Mouse (Mus musculus): Measurements from ENCODE around the gene Slc37a1. TPM values are rescaled to one million over a fixed set of nuclear protein-coding genes. Genes with fewer than 3 reads are reported as not detected.

The Slc37a1 gene
- polyA plus RNA-seq, 1 experiment from 2014 or later = 3.3 TPM

GRCm38 (mm10) chr17:31325451-31326219 is 39.0 kb downstream of the Slc37a1 start:
- H3K27ac ChIP-seq = no peak overlapping the region
- WGBS = 65% methylated on average over 13 of the region's 13 CpGs
- no peaks in the 10 kb centered on the region for H3K9me3 ChIP-seq
- no peaks in the 10 kb centered on the region for H3K27me3 ChIP-seq
- ATAC-seq (ENCODE audit: insufficient number of reproducible peaks, low FRiP score, low TSS enrichment, low read depth) = no peak
- no peak overlapping the region for H3K4me3 ChIP-seq
- peaks cover 8% of the 10 kb centered on the region; the same call in 1 of the 2 replicates for H3K4me1 ChIP-seq
- H3K36me3 ChIP-seq = no peaks in the 10 kb centered on the region
- no peak overlapping the region for H3K4me2 ChIP-seq
- H3K9ac ChIP-seq = no peak overlapping the region

- Histone ChIP-seq H3K9me3 (no peaks in the 10 kb centered on the region), H3K4me3 (no peak overlapping the region), H3K4me1 (peaks cover 8% of the 10 kb centered on the region; the same call in 1 of the 2 replicates), H3K27ac (no peak overlapping the region), H3K9ac (no peak overlapping the region), H3K27me3 (no peaks in the 10 kb centered on the region), H3K36me3 (no peaks in the 10 kb centered on the region), H3K4me2 (no peak overlapping the region)
- 40% methylated on average over 9 of the region's 9 CpGs for WGBS
- ATAC-seq (ENCODE audit: insufficient number of reproducible peaks, low FRiP score, low TSS enrichment, low read depth) = no peak
Measured at GRCm38 (mm10) chr17:31326220-31326852, 39.7 kb downstream of the Slc37a1 start.

DNA sequence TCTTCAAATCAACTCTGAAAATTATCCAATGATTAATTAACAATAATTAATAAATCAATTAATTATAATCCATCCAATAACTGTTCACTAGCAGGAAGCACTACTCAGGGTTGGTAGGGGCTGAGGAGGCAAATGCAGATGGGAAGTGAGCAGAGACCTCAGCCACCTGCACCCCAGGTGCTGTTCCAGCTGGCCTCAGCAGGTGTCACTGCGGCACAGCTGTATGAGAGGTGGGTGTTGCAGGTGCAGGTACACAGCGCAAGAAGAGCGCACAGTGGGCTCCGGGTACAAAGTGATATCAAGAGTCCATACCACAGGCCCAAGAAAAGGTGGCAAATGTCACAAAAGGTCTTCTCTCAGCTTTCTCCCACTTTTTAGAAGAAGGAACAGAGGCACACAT is 41.9 kb downstream of the Slc37a1 start:
- Histone ChIP-seq H3K27ac (no peak overlapping the region), H3K4me2 (no peak overlapping the region), H3K9ac (no peak overlapping the region), H3K27me3 (no peaks in the 10 kb centered on the region), H3K36me3 (no peaks in the 10 kb centered on the region), H3K4me3 (no peak overlapping the region), H3K4me1 (peaks cover 3% of the 10 kb centered on the region; the same call in 1 of the 2 replicates), H3K9me3 (no peaks in the 10 kb centered on the region)
- no peak for ATAC-seq (ENCODE audit: insufficient number of reproducible peaks, low FRiP score, low TSS enrichment, low read depth)
- WGBS = 52% methylated on average over 4 of the region's 4 CpGs

DNA sequence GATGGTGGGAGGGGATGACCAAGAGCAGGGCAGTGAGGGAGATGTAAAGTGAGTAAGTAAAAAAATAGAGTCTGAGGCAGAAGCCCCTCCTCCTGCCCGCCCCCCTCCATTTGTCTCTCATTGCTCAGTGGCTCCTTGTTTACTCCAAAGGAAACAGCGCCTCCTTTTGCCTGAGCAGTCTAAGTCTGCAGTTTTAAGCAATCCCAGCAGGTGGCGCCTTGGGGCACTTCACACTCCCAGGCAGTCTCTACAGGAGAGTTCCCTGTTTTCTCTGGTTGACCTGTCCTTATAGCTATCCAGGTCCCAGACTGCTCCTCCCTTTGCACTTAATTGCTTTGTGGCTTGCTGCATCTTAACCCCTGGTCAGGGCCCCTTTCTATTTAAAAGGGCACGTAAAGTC is 44.0 kb downstream of the Slc37a1 start:
- H3K9ac ChIP-seq = no peak overlapping the region
- no peak overlapping the region for H3K4me3 ChIP-seq
- H3K4me1 ChIP-seq = peaks cover 3% of the 10 kb centered on the region; the same call in 1 of the 2 replicates
- H3K27me3 ChIP-seq = no peaks in the 10 kb centered on the region
- no peak overlapping the region for H3K27ac ChIP-seq
- ATAC-seq (ENCODE audit: insufficient number of reproducible peaks, low FRiP score, low TSS enrichment, low read depth) = no peak
- WGBS = 34% methylated on average over 4 of the region's 4 CpGs
- no peaks in the 10 kb centered on the region for H3K36me3 ChIP-seq
- H3K4me2 ChIP-seq = no peak overlapping the region
- no peaks in the 10 kb centered on the region for H3K9me3 ChIP-seq

DNA sequence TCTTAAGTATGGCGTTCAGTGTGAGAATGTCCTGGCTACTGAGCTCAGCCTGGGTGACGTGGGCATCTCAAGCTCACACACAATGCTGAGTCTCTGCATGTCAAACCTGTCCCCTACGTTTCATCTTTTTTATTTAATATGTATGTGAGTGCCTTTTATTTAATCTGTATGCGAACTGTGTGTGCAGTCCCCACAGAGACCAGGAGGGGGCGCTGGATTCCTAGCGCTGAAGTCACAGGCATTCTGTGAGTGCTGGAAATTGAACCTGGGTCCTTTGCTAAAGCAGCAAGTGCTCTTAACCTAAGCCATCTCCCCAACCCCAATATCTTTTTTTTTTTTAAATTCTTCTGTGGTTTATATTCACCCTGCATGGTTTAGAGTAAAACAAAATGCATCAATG is 44.7 kb downstream of the Slc37a1 start:
- no peaks in the 10 kb centered on the region for H3K9me3 ChIP-seq
- H3K4me1 ChIP-seq = peaks cover 2% of the 10 kb centered on the region; the same call in 1 of the 2 replicates
- H3K27ac ChIP-seq = no peak overlapping the region
- H3K9ac ChIP-seq = no peak overlapping the region
- no peak overlapping the region for H3K4me2 ChIP-seq
- H3K4me3 ChIP-seq = no peak overlapping the region
- H3K27me3 ChIP-seq = no peaks in the 10 kb centered on the region
- WGBS = 85% methylated on average over 6 of the region's 6 CpGs
- ATAC-seq (ENCODE audit: insufficient number of reproducible peaks, low FRiP score, low TSS enrichment, low read depth) = no peak
- no peaks in the 10 kb centered on the region for H3K36me3 ChIP-seq

- H3K27ac ChIP-seq = no peak overlapping the region
- no peak overlapping the region for H3K9ac ChIP-seq
- ATAC-seq (ENCODE audit: insufficient number of reproducible peaks, low FRiP score, low TSS enrichment, low read depth) = no peak
- no peak overlapping the region for H3K4me2 ChIP-seq
- H3K27me3 ChIP-seq = no peaks in the 10 kb centered on the region
- H3K36me3 ChIP-seq = no peaks in the 10 kb centered on the region
- WGBS = 61% methylated on average over 3 of the region's 3 CpGs
- no peaks in the 10 kb centered on the region for H3K4me1 ChIP-seq
- no peaks in the 10 kb centered on the region for H3K9me3 ChIP-seq
- no peak overlapping the region for H3K4me3 ChIP-seq
Measured at GRCm38 (mm10) chr17:31331920-31332319, 45.3 kb downstream of the Slc37a1 start.

- no peak for ATAC-seq (ENCODE audit: insufficient number of reproducible peaks, low FRiP score, low TSS enrichment, low read depth)
- no peak overlapping the region for H3K4me3 ChIP-seq
- H3K4me2 ChIP-seq = no peak overlapping the region
- no peak overlapping the region for H3K27ac ChIP-seq
- no peaks in the 10 kb centered on the region for H3K27me3 ChIP-seq
- no peaks in the 10 kb centered on the region for H3K9me3 ChIP-seq
- no peaks in the 10 kb centered on the region for H3K36me3 ChIP-seq
- no peaks in the 10 kb centered on the region for H3K4me1 ChIP-seq
- 53% methylated on average over 1 of the region's 1 CpGs for WGBS
- no peak overlapping the region for H3K9ac ChIP-seq
Measured at GRCm38 (mm10) chr17:31332333-31332732, 45.7 kb downstream of the Slc37a1 start.

GRCm38 (mm10) chr17:31334509-31335260 is 48.1 kb downstream of the Slc37a1 start:
- no peaks in the 10 kb centered on the region for H3K36me3 ChIP-seq
- no peak overlapping the region for H3K4me2 ChIP-seq
- no peak overlapping the region for H3K27ac ChIP-seq
- WGBS = 83% methylated on average over 11 of the region's 11 CpGs
- H3K9ac ChIP-seq = no peak overlapping the region
- H3K4me3 ChIP-seq = no peak overlapping the region
- H3K27me3 ChIP-seq = no peaks in the 10 kb centered on the region
- ATAC-seq (ENCODE audit: insufficient number of reproducible peaks, low FRiP score, low TSS enrichment, low read depth) = no peak
- H3K4me1 ChIP-seq = no peaks in the 10 kb centered on the region
- H3K9me3 ChIP-seq = no peaks in the 10 kb centered on the region

DNA sequence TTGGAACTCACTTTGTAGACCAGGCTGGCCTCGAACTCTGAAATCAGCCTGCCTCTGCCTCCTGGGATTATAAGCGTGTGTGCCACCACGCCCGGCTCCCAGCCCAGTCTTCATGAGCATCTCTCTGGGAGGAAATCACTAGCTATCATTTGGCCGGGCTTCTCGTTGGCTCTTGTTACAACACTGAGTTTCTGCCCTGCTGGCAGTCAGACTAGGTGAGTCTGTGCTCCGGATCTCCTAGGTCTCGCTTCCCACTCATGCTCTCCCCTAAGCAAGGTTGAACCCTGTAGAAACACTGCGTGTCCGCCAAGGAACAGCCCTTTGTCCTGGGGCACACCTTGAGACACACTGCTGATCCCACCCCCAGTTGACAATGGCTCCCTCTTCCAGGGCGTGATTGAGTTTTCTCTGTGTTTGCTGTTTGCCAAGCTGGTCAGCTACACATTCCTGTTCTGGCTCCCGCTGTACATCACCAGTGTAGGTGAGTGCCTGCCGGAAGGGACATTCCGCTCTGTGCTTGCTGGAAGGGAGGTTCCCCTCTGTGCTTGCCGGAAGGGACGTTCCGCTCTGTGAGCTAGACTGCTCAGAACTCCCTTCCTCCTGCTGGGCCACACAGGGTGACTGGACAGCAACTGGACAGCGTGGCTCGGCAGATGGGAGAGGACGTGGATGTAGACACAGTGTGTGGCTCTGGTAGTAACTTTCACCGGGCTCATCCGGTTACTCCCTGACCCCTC is 48.9 kb downstream of the Slc37a1 start:
- H3K9ac ChIP-seq = no peak overlapping the region
- 81% methylated on average over 22 of the region's 22 CpGs for WGBS
- H3K4me1 ChIP-seq = no peaks in the 10 kb centered on the region
- ATAC-seq (ENCODE audit: insufficient number of reproducible peaks, low FRiP score, low TSS enrichment, low read depth) = no peak
- no peaks in the 10 kb centered on the region for H3K27me3 ChIP-seq
- H3K9me3 ChIP-seq = no peaks in the 10 kb centered on the region
- no peak overlapping the region for H3K4me3 ChIP-seq
- no peak overlapping the region for H3K4me2 ChIP-seq
- H3K36me3 ChIP-seq = no peaks in the 10 kb centered on the region
- H3K27ac ChIP-seq = no peak overlapping the region

DNA sequence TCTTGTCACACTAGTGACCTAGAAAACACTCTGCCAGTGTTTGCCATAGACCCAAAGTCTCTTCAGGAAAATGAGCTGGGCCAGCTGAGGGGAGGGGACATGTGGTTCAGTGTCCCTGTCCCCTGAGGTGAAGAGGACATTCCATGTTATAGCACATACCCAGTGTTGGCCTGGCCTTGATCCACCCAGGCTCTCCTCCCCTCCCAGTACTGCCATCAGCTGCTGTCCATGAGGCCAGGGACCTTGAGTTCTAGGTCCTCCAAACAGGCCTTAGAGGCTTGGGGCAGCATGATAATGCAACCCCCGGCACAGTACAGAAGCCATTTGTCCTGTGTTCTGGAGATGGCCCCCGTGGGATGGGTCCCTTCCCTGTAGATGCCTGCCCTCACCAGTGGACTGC is 53.2 kb downstream of the Slc37a1 start:
- H3K27me3 ChIP-seq = no peaks in the 10 kb centered on the region
- WGBS = 77% methylated on average over 2 of the region's 2 CpGs
- H3K27ac ChIP-seq = no peak overlapping the region
- H3K4me1 ChIP-seq = no peaks in the 10 kb centered on the region
- no peak overlapping the region for H3K4me3 ChIP-seq
- H3K9me3 ChIP-seq = no peaks in the 10 kb centered on the region
- no peak overlapping the region for H3K4me2 ChIP-seq
- no peak overlapping the region for H3K9ac ChIP-seq
- H3K36me3 ChIP-seq = no peaks in the 10 kb centered on the region
- no peak for ATAC-seq (ENCODE audit: insufficient number of reproducible peaks, low FRiP score, low TSS enrichment, low read depth)

DNA sequence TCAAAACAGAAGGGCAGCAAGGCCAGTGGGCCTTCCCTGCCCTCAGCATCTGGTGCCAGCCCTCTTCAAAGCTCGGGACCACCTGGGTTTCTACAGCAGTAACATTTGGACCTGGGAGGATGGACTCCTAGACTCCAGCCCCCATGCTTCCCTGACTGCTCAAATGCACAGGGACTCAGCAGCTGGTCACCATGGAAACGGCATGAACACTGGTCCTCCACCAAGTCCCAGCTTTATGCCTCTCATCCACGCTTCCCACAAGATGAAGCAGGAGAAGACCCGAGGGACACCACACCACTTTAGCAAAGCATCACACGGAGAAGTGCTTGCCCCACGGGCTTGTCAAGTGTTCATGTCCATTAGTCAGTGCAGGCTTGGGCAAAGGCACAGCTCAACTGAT is 55.6 kb downstream of the Slc37a1 start:
- no peak for ATAC-seq (ENCODE audit: insufficient number of reproducible peaks, low FRiP score, low TSS enrichment, low read depth)
- no peak overlapping the region for H3K27ac ChIP-seq
- no peak overlapping the region for H3K4me3 ChIP-seq
- no peaks in the 10 kb centered on the region for H3K4me1 ChIP-seq
- 59% methylated on average over 6 of the region's 6 CpGs for WGBS
- no peak overlapping the region for H3K4me2 ChIP-seq
- H3K9me3 ChIP-seq = no peaks in the 10 kb centered on the region
- H3K9ac ChIP-seq = no peak overlapping the region
- H3K27me3 ChIP-seq = no peaks in the 10 kb centered on the region
- no peaks in the 10 kb centered on the region for H3K36me3 ChIP-seq

Measured in limb, embryonic 15.5 days (tissue).